Mouse (Mus musculus) E14TG2a.4 (cell line): ENCODE results near the gene Usp49.

Experiments used
- CTCF ChIP-seq: conservative IDR thresholded peaks from 2 replicates; pipeline ENCODE4 v1.5.1; 2014; ENCODE audit warnings: low read length
- NANOG ChIP-seq: IDR thresholded peaks from 2 replicates; pipeline ENCODE4 v1.6.1; 2014; ENCODE audit warnings: borderline replicate concordance, low read length, mixed read lengths
- POU5F1 ChIP-seq: IDR thresholded peaks from 2 replicates; pipeline ENCODE4 v1.6.1; 2014; ENCODE audit warnings: low read length, borderline replicate concordance

DNA sequence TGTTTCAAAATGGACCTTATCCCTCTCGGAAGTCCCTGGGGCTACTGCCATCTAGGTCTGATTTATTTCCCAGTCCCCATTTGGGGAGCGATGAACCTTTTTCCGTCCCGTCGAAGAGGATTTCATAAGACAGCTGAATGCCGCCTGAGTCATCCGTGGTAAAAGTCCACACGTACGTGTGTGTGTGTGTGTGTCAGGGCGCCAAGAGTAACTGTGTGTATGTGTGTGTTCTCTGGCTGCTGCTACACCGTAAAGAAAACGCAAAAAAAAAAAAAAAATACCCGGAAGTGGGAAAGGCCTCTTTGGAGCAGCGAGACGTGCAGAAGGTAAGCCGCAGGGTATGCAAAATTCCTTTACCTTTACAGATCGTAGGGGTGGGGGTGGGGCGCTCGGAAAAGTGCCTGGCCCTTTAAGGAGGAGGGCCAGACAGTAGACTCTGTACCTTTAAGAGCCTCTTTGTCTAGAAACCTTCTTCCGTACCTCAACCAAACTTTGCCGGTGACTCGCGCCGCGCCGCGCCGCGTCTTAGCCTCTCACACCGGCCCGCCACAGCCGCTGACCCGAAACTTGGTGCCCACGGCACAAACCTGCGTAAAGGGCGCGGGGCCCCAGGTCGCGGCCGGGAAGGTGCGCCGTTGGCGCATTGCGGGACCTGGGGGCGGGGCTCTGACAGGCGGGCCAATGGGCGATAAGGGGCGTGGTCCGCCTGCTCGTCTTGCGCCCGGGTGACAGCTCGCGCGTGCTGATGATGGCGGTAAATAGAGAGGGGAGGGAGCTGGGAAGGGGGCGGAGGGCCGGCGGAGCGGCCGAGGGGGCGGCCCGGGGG, 1.4 kb upstream of the Usp49 start:
- TF ChIP-seq CTCF (no peak), NANOG (no peak), POU5F1 (no peak)
